Mouse (Mus musculus) liver, embryonic 14 days (tissue): ENCODE data around the gene Katnal1. TPM values are rescaled to one million over a fixed set of nuclear protein-coding genes. Genes with fewer than 3 reads are reported as not detected.

Source experiments
- polyA plus RNA-seq: library from polyadenylated mRNA; depleted of rRNA; stranded (reverse); fragments of >200 nt; gene quantifications from 2 replicates; pipeline ENCODE4 v1.2.3, GENCODE M21; 2012; rRNA removed

Gene Katnal1
- 4.9 and 5.1 TPM in 2 replicates for polyA plus RNA-seq

GRCm38 (mm10) chr5:148929116-148929449, at the start of gene Katnal1:
Gene Katnal1, minus strand, starts transcription at chr5:148929320.

Other genes starting within 250 kb of the Katnal1 start
- gene Gm42791, start 65.8 kb upstream of the Katnal1 start, polyA plus RNA-seq = not detected in 2 replicates